Mouse (Mus musculus): Measurements from ENCODE around the gene Clcc1.

- TF ChIP-seq CTCF (conservative IDR thresholded peaks at IDR 0.05; ENCODE audit: low read length) = no peak
- no peak for TF ChIP-seq POU5F1 (IDR thresholded peaks at IDR 0.05; ENCODE audit: borderline replicate concordance, low read length)
- TF ChIP-seq NANOG (IDR thresholded peaks at IDR 0.05; ENCODE audit: borderline replicate concordance, low read length) = no peak
Observed at GRCm38 (mm10) chr3:108702789-108703188, 49.1 kb downstream of the Clcc1 start.

Data from E14TG2a.4 (cell line).